In genomic region chr4:55008616-55009015, GRCm38 (mm10) we compare ENCODE assay signal across 20 mouse cellular contexts.
DNase-seq lines count a peak whose midpoint lies in the region.
"Had no signal": no experiment of that assay in that cellular context is flagged by ENCODE, and none has a peak within 500 bp of the region (broad histone marks: within the 10 kb centered on the region; RNA-seq: fewer than 3 reads in every experiment).

No protein-coding gene starts in this region.

- DNase-seq in heart, adult 11 months: peak; percentile 85
- no peak for DNase-seq in heart, postnatal 10 days
- peak; percentile 51 for DNase-seq in ES-CJ7 (ENCODE audit: low read depth, low spot score)
- peak; percentile 72 for DNase-seq in R1 (ENCODE audit: low read depth, low spot score)
- DNase-seq in ZHBTc4 (ENCODE audit: low read depth, low spot score): peak; percentile 57
- no peak for DNase-seq in embryo, embryonic 10 days (ENCODE audit: low spot score)
- DNase-seq in urinary bladder, adult 2 months (ENCODE audit: low spot score): no peak
- no peak for DNase-seq in kidney, postnatal 4 days
- DNase-seq: adrenal gland, adult 2 months; adrenal gland, adult 8-10 months; adrenal gland, postnatal 10 days; adrenal gland, postnatal 14 days; adrenal gland, postnatal 25 days; adrenal gland, postnatal 36 days; B cell, adult 2 months; cerebellum, adult 11 months; cerebellum, adult 11-12 months; cerebellum, adult 18-20 months; cerebellum, adult 2 months; cerebellum, adult 8-10 months had no signal

- intact Hi-C loops in heart, postnatal 10 days (cut with DNase I): loop anchor here (5.0 kb wide), 1 partner anchor 34 kb away; no protein-coding TSS in a partner anchor

Comparison
In these comparisons a context has a peak if more than half of its experiments do, and no peak if none do; other contexts are left out.
1. DNase-seq: peak in heart, adult 11 months (single experiment), ES-CJ7 (single experiment), R1 (single experiment) and ZHBTc4 (single experiment); none in heart, postnatal 10 days (0 of 2), embryo, embryonic 10 days (single experiment), urinary bladder, adult 2 months (single experiment) and kidney, postnatal 4 days (0 of 2).